Mouse (Mus musculus) embryonic fibroblast, embryonic 13.5 days (primary cell): ENCODE measurements at regions not wholly inside any gene's neighbourhood (a gene's known extent, or its start where the extent isn't known, plus 50 kb on each side); places are given as distances from the start of the nearest gene placed in this dataset.

ENCODE experiments used
- H3K27ac ChIP-seq: 2 replicates; pipeline ENCODE4 v1.5.1; 2012; ENCODE audit warnings: low read length, control low read depth, inconsistent platforms; ENCODE audit not compliant: insufficient read depth
- H3K4me1 ChIP-seq: 2 replicates; pipeline ENCODE4 v1.6.1; 2011; ENCODE audit warnings: low read length; ENCODE audit not compliant: control insufficient read depth, insufficient read depth
- H3K4me3 ChIP-seq: 2 replicates; pipeline ENCODE4 v1.5.1; 2011; ENCODE audit warnings: mild to moderate bottlenecking, control low read depth, low read length; ENCODE audit not compliant: insufficient read depth
- CTCF ChIP-seq: IDR thresholded peaks from 2 replicates; pipeline ENCODE4 v1.5.1; 2011; ENCODE audit warnings: mild to moderate bottlenecking, control low read depth, low read length, moderate library complexity, borderline replicate concordance; ENCODE audit not compliant: insufficient read depth
- POLR2A ChIP-seq: IDR thresholded peaks from 2 replicates; pipeline ENCODE4 v1.6.1; 2011; ENCODE audit warnings: low read depth, mild to moderate bottlenecking, control low read depth, low read length, moderate library complexity

DNA sequence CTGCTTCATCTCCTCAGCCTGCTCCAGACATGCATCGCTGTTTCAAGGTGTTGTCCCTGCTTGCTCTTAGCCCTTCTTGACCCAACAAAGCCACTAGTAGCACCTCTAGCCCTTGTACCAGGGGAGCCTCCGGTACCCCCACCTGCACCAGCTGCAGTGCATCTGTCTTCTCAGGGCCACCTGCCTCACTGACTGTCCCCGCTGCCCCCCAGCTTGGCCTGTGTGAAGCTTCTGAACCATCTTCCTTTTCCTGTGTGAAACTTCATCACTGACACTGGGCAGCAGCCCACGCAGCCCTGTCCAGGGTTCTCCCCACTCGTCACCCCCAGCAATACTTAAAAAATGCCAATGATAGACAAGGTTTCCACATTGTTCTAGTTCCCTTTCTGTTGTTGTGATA lies 116.2 kb downstream of the Plxna1 start:
- H3K4me3 ChIP-seq = no peak overlapping the region

DNA sequence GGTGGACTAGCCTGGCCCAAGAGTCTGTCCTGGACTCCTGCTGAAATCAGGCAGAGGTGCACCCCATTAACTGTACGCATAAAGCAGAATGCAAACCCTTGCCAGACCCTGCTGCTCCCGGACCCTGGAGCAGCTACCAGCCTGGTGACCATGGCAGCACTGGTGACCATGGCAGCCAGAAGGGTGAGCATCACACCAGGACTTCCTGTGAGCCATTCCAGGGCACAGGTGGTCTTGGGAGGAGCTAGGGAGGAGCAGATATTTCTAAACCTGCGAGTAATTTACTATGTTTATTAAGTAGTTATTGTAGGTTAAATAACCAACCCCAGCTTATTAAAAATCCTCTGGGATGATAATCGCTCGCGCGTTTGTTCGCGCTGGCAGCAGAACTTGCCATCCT lies 113.8 kb downstream of the Plxna1 start:
- H3K27ac ChIP-seq = no peak overlapping the region
- no peaks in the 10 kb centered on the region for H3K4me1 ChIP-seq
- no peak for TF ChIP-seq POLR2A
- H3K4me3 ChIP-seq = no peak overlapping the region

More for the DNA sequence above, 116.2 kb downstream of the Plxna1 start:
- TF ChIP-seq POLR2A (no peak), CTCF (no peak)
- Histone ChIP-seq H3K4me1 (no peaks in the 10 kb centered on the region), H3K27ac (no peak overlapping the region)

DNA sequence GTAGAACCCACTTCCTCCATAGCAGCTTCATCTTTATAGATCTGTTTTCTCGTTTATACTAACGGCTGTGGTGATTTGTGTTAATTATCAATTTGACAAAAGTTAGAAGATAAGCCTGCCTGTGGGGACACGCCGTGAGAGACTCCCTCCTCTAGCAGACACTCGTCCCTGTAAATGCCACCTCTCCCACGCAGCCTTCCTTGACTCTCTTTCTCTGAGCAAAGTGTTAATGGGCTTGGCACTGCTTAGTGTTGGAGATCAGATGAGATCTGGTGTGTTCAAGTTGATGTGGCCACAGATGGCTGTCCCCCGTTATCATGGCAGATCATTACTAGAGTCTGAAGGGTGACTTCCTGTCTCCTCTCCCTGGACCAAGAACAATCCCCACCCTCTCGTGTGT lies 113.1 kb downstream of the Plxna1 start:
- H3K4me3 ChIP-seq = no peak overlapping the region
- no peak overlapping the region for H3K27ac ChIP-seq
- TF ChIP-seq POLR2A (no peak), CTCF (no peak)
- H3K4me1 ChIP-seq = no peaks in the 10 kb centered on the region

DNA sequence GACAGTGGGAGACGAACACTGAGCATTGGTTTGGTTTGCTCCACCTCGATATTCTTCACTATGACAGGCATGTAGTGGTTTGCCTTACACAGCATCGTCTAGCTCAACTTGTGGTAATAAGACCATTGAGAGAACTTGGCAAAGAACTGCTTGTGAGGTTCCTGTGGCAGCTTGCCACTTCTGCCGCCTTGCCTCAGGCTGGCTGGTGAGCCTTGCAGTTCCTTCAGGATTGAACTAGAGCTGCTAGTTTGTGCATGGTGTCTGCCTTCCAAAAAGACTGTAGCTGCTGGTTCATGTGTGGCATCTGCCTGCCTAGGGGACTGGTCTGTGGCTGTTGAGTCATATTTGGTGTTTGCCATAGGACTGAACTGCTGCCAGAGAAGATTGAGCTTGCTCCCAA lies 110.8 kb downstream of the Plxna1 start:
- H3K27ac ChIP-seq = no peak overlapping the region
- H3K4me1 ChIP-seq = no peaks in the 10 kb centered on the region
- TF ChIP-seq CTCF = no peak
- TF ChIP-seq POLR2A = no peak
- H3K4me3 ChIP-seq = no peak overlapping the region

DNA sequence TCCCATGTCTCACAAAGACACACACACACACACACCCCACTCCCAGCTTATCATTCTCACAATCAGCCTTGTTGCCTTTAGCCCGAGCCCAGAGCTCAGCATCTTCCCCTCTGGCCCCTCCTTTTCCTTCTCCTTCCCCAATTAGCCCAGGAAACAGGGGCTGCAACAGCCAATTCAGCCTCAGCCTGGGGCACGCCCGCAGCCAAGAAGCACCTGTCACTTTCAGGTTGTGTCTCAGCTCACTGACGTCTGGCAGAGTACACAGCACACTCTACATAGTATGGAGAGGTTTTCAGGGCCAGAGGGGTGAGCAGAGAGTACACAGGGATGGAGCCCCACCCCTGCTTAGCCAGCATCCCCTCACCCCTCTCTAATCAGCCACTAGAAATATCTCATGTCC lies 106.4 kb downstream of the Plxna1 start:
- no peak for TF ChIP-seq POLR2A
- no peak for TF ChIP-seq CTCF
- no peaks in the 10 kb centered on the region for H3K4me1 ChIP-seq
- no peak overlapping the region for H3K27ac ChIP-seq
- no peak overlapping the region for H3K4me3 ChIP-seq

DNA sequence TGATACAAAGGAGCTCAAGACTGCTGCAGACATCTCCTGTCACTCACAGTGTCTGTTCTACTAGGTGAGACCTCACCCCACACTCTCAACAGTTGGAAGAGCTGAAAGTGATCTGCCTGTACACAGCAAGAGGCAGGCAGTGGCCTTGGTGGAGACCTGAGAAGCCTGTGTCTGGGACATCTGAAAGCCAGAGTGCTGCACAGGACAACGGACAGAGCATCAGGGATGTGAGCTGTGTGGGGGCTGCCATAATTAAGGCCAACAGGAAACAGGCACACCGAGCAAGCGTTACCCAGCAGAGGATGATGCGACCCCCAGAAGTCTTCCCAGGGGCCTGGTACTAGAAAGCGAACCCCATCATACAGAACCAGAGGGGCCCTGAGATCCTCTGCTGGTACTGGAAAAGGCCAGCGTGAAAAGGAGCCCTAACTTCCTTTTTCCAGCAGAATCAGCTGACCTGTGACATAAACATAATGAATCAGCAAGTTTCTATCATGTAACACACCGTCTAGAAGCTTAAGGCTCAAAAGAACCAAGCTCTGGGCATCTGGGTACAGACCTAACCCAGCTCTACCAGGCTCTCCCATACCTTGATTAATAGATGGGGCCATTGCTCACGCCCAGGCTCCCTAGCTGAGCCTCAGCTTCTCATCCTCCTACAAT lies 105.7 kb downstream of the Plxna1 start:
- H3K4me1 ChIP-seq = no peaks in the 10 kb centered on the region

DNA sequence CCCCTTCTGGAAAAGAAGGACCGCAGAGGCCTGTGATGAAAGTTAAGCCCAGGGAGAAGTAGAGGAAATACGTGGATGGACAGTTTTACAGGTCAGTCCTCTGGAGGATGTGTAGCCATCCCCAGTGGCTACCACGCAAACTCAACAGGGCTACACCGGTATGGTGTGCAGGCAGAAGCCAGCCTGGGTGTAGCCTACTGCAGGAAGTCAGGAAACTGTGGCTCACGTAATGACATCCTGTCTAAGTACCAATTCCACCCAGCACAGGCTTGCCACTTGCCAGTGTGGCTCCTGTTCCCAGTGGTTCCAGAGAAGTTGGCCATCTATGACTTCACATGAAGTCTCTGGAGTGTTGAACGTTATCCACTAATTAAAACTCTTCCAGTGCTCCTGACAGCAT lies 105.0 kb downstream of the Plxna1 start:
- Histone ChIP-seq H3K27ac (no peak overlapping the region), H3K4me1 (no peaks in the 10 kb centered on the region)
- TF ChIP-seq CTCF (no peak), POLR2A (no peak)

More for the DNA sequence above, 105.7 kb downstream of the Plxna1 start:
- Histone ChIP-seq H3K4me3 (no peak overlapping the region), H3K27ac (no peak overlapping the region)
- TF ChIP-seq CTCF (no peak), POLR2A (no peak)

DNA sequence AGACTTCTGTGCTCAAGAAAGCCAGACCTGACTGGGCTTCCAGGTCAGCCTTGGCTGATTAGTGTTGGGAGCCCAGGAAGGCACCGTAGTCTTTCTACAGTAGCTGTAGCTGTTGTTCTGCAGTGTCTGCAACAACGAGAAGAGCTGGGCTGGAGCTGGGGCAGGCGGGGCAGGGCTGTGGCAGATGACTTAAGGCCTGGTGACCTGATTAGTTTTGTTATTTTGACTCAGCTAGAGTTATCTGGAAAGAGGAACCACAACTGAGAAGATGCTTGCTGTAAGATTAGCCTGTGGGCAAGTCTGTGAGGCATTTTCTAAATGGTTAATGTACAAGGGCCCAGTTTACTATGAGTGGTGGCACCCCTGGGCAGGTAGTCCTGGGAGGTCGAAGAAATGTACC lies 104.3 kb downstream of the Plxna1 start:
- no peaks in the 10 kb centered on the region for H3K4me1 ChIP-seq
- H3K4me3 ChIP-seq = no peak overlapping the region
- no peak for TF ChIP-seq POLR2A
- no peak for TF ChIP-seq CTCF
- no peak overlapping the region for H3K27ac ChIP-seq

More for the DNA sequence above, 105.0 kb downstream of the Plxna1 start:
- H3K4me3 ChIP-seq = no peak overlapping the region

DNA sequence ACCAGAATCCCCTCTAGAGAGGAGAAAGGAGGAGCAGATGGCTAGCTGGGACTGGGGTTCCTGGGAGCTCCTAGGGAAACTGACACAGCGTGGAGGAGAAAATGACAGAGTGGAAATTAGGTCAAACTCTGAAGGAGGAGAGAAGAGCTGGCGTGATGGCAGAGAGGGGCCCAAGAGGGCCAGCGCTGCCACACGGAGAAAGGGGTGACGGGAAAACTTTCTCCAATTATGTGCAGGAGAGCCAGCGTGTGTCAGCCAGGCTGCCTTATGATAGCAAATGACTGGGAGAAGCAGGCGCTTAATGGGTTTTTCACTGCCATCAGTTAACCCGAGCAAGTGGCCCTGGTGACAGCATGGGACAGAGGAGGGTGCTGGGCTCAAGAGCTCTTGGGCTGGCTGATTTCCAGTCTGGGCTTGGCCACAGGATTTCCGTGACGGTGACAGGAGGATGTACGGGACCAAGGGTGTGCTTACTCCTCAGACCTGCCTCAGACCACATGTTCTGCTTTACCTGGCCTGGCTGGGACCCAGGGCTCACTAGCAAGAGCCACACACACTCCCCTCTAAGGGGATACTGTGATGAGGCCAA lies 102.9 kb downstream of the Plxna1 start:
- Histone ChIP-seq H3K27ac (no peak overlapping the region), H3K4me3 (no peak overlapping the region), H3K4me1 (no peaks in the 10 kb centered on the region)
- TF ChIP-seq POLR2A = no peak
- TF ChIP-seq CTCF = no peak

DNA sequence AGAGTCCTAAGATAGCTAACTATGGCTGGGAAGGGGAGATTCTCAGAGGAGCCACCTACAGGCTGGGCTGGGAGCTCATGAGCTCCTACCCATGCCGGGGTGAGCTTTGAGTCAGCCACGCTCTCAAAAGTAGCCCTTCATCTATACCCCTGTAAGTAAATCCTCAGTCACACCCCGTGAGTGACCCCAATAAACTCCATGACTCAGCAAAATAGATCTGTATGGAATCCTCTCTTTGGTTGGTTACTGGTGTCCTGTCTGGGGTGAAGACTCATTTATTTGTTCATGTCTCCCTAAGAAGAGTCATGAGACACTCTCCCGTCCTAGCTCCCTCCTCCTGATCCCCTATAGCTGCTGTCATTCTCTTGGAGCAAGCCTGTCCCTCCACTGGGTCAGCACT lies 99.5 kb downstream of the Plxna1 start:
- TF ChIP-seq POLR2A = no peak
- TF ChIP-seq CTCF = no peak
- H3K4me3 ChIP-seq = no peak overlapping the region
- H3K27ac ChIP-seq = no peak overlapping the region
- H3K4me1 ChIP-seq = no peaks in the 10 kb centered on the region

DNA sequence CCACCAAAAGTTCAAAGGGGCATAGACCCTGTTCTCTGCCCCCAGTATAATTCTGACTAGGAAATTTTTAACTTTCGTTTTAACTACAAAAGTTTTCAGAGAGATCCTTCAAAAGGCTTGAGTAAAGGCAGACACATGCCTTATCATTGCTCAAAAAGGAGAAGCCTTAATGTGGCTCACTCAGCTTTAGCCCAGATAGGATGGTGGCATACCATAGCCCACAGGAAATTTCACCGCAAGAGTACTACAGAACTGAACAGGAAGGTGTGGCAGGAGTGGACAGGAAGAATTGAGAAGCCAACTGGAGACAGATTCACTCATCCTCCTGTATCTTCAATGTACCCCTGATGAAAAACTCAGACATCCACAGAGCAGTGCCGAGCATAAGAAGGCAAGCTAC lies 97.1 kb downstream of the Plxna1 start:
- TF ChIP-seq CTCF (no peak), POLR2A (no peak)
- H3K4me1 ChIP-seq = no peaks in the 10 kb centered on the region
- no peak overlapping the region for H3K27ac ChIP-seq
- no peak overlapping the region for H3K4me3 ChIP-seq
